Mouse (Mus musculus) megakaryocyte, embryonic 14.5 days (primary cell): Measurements from ENCODE around the gene Ank3. TPM values are rescaled to one million over a fixed set of nuclear protein-coding genes. Genes with fewer than 3 reads are reported as not detected.
A peak's percentile ranks its signal among the peaks of the same experiment; 100 is the strongest.

ENCODE experiments used
- H3K27me3 ChIP-seq: replicated peaks from 2 replicates; pipeline ENCODE3; 2012; ENCODE audit warnings: inconsistent platforms
- H3K36me3 ChIP-seq: replicated peaks from 2 replicates; pipeline ENCODE3; 2012; ENCODE audit warnings: low read length, inconsistent platforms, mixed read lengths
- H3K4me1 ChIP-seq: 2 replicates; pipeline ENCODE4 v1.6.1; 2012; ENCODE audit warnings: inconsistent platforms
- H3K4me3 ChIP-seq: replicated peaks from 2 replicates; pipeline ENCODE3; 2012; ENCODE audit warnings: moderate library complexity, mild to moderate bottlenecking, inconsistent platforms
- H3K9me3 ChIP-seq: 2 replicates; pipeline ENCODE4 v1.6.1; 2012; ENCODE audit warnings: inconsistent platforms
- FLI1 ChIP-seq: IDR thresholded peaks from 2 replicates; pipeline ENCODE4 v1.6.1; 2012; ENCODE audit warnings: low read length, inconsistent platforms, mixed read lengths
- GATA1 ChIP-seq: IDR thresholded peaks from 3 replicates; pipeline ENCODE4 v1.6.1; 2012; ENCODE audit warnings: mixed read lengths, low read length, inconsistent platforms, borderline replicate concordance
- polyA plus RNA-seq: library from polyadenylated mRNA; stranded (reverse); fragments of >175 nt; gene quantifications from 2 replicates; pipeline ENCODE4 v1.2.3, GENCODE M21; 2012; ENCODE audit warnings: low replicate concordance; ENCODE audit not compliant: insufficient read depth

Gene Ank3
- polyA plus RNA-seq, 1 experiment, result 4.4 TPM

- H3K4me3 ChIP-seq, result no peak overlapping the region
- no peaks in the 10 kb centered on the region for H3K4me1 ChIP-seq
- TF ChIP-seq GATA1, result no peak
- no peak for TF ChIP-seq FLI1
- H3K9me3 ChIP-seq, result peaks cover 10% of the 10 kb centered on the region
- H3K27me3 ChIP-seq, result peaks cover 2% of the 10 kb centered on the region
- no peaks in the 10 kb centered on the region for H3K36me3 ChIP-seq
These were observed 26.5 kb upstream of the Ank3 start for GRCm38 (mm10) chr10:69372061-69372460.

- Histone ChIP-seq H3K36me3 (no peaks in the 10 kb centered on the region), H3K4me1 (no peaks in the 10 kb centered on the region), H3K27me3 (no peaks in the 10 kb centered on the region), H3K9me3 (peaks cover 14% of the 10 kb centered on the region), H3K4me3 (no peak overlapping the region)
- no peak for TF ChIP-seq FLI1
- no peak for TF ChIP-seq GATA1
These were observed 24.6 kb upstream of the Ank3 start for GRCm38 (mm10) chr10:69373796-69374550.

GRCm38 (mm10) chr10:69375154-69375553, 23.4 kb upstream of the Ank3 start:
- Histone ChIP-seq H3K36me3 (no peaks in the 10 kb centered on the region), H3K9me3 (peaks cover 14% of the 10 kb centered on the region), H3K4me3 (no peak overlapping the region), H3K27me3 (no peaks in the 10 kb centered on the region), H3K4me1 (no peaks in the 10 kb centered on the region)
- TF ChIP-seq FLI1 (no peak), GATA1 (no peak)

GRCm38 (mm10) chr10:69383186-69383585, 15.4 kb upstream of the Ank3 start:
- Histone ChIP-seq H3K27me3 (no peaks in the 10 kb centered on the region), H3K4me3 (no peak overlapping the region), H3K9me3 (no peaks in the 10 kb centered on the region; the same call in 1 of the 2 replicates), H3K36me3 (no peaks in the 10 kb centered on the region), H3K4me1 (no peaks in the 10 kb centered on the region)
- TF ChIP-seq FLI1, result no peak
- no peak for TF ChIP-seq GATA1

- Histone ChIP-seq H3K36me3 (no peaks in the 10 kb centered on the region), H3K9me3 (peaks cover 5% of the 10 kb centered on the region), H3K4me1 (no peaks in the 10 kb centered on the region), H3K4me3 (no peak overlapping the region), H3K27me3 (no peaks in the 10 kb centered on the region)
- no peak for TF ChIP-seq GATA1
These were observed 13.9 kb upstream of the Ank3 start for GRCm38 (mm10) chr10:69384640-69385039.

- Histone ChIP-seq H3K9me3 (peaks cover 5% of the 10 kb centered on the region), H3K36me3 (no peaks in the 10 kb centered on the region), H3K4me3 (no peak overlapping the region), H3K4me1 (no peaks in the 10 kb centered on the region), H3K27me3 (no peaks in the 10 kb centered on the region)
- TF ChIP-seq FLI1 (no peak), GATA1 (no peak)
These were observed 13.4 kb upstream of the Ank3 start for GRCm38 (mm10) chr10:69385136-69385535.

GRCm38 (mm10) chr10:69386767-69387166, 11.8 kb upstream of the Ank3 start:
- no peaks in the 10 kb centered on the region for H3K4me1 ChIP-seq
- no peaks in the 10 kb centered on the region for H3K27me3 ChIP-seq
- H3K36me3 ChIP-seq, result no peaks in the 10 kb centered on the region
- peaks cover 5% of the 10 kb centered on the region for H3K9me3 ChIP-seq
- H3K4me3 ChIP-seq, result no peak overlapping the region
- no peak for TF ChIP-seq FLI1
- TF ChIP-seq GATA1, result no peak

GRCm38 (mm10) chr10:69389511-69389910, 9.1 kb upstream of the Ank3 start:
- Histone ChIP-seq H3K4me1 (no peaks in the 10 kb centered on the region), H3K27me3 (no peaks in the 10 kb centered on the region), H3K4me3 (no peak overlapping the region), H3K9me3 (peaks cover 5% of the 10 kb centered on the region), H3K36me3 (no peaks in the 10 kb centered on the region)
- TF ChIP-seq FLI1 (no peak), GATA1 (no peak)

GRCm38 (mm10) chr10:69398197-69398762, 293 bp upstream of the Ank3 start:
- peaks cover 20% of the 10 kb centered on the region for H3K4me1 ChIP-seq
- peak overlapping the region; percentile 90 for H3K4me3 ChIP-seq
- H3K27me3 ChIP-seq, result peaks cover 56% of the 10 kb centered on the region
- no peaks in the 10 kb centered on the region for H3K36me3 ChIP-seq
- no peak for TF ChIP-seq GATA1
- no peak for TF ChIP-seq FLI1
- peaks cover 2% of the 10 kb centered on the region; the same call in 1 of the 2 replicates for H3K9me3 ChIP-seq

- peaks cover 20% of the 10 kb centered on the region for H3K4me1 ChIP-seq
- H3K9me3 ChIP-seq, result no peaks in the 10 kb centered on the region
- H3K27me3 ChIP-seq, result peaks cover 56% of the 10 kb centered on the region
- H3K36me3 ChIP-seq, result no peaks in the 10 kb centered on the region
- peak overlapping the region; percentile 80 for H3K4me3 ChIP-seq
- TF ChIP-seq GATA1, result no peak
- TF ChIP-seq FLI1, result no peak
These were observed 1.3 kb downstream of the Ank3 start for GRCm38 (mm10) chr10:69399814-69400385.
